Mouse (Mus musculus): ENCODE data around the gene Apeh.
"Not testable (repeated sequence)": the region's sequence is repeated elsewhere in the genome, so short reads cannot be mapped to it uniquely, and the experiment has no call there.

The Apeh gene

DNA sequence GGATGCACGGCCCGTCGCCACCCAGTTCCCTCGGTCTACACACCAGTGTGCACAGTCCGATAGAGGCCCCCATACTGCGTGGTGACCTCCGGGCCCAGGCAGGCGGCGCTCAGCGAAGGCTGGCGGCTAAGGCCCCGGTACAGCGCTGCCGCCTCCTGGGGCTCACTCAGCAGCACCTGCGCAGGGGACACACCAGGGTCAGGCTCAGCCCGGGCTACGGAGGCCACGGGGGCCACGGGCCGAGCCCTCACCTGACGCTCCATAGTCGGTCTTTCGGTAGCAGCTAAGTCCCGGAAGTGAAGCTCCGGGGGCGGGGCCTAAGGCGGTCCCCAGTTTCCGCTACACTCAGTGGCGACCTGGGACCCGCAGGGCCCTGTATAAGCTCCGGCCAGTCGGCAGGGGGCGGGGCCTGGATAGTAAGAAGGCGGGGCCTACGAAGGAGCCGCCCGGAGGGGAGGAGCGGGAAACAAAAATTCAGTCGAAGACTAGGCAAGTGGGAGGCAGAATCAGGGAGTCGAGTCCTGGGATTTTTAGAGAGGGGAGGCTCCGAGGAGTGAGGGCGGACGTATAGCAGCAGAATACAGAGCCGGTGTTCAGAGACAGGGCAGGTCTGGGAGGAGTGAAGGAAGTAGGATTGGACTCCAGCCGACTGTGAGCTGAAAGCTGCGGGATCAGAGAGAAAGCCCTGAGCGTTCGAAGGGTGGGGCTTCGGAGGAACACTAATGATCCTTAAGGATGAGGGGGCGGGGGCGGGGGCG is at the start of gene Apeh:
Gene Apeh, minus strand, starts transcription at position 423 of the 758 bp plus-strand sequence.
- DNase-seq (ENCODE audit: low spot score): peak; percentile 80

DNA sequence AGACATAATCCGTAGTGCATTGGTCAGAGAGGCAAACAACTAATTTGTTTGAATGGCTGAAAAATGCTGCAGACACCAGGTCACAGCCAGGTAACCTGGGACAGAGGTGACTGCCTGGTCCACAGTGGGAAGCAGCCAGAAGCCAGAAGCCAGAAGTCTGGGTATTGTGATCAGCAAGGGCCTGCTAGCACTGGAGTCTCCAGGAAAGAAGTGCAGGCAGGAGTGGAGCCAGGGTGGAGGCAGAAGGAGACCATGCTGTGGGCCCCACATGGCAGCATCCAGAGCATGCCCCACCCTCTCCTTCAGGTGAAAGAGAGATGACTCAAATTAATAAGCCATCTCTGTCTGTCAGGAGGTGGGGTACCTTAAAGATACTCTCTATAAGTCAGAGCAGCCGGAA is 49.1 kb upstream of the Apeh start:
- no peak for DNase-seq (ENCODE audit: low spot score)

GRCm38 (mm10) chr9:108141387-108141786 is 47.0 kb upstream of the Apeh start:
- no peak for DNase-seq (ENCODE audit: low spot score)

GRCm38 (mm10) chr9:108139963-108140695 is 45.7 kb upstream of the Apeh start:
- DNase-seq (ENCODE audit: low spot score): no peak

DNA sequence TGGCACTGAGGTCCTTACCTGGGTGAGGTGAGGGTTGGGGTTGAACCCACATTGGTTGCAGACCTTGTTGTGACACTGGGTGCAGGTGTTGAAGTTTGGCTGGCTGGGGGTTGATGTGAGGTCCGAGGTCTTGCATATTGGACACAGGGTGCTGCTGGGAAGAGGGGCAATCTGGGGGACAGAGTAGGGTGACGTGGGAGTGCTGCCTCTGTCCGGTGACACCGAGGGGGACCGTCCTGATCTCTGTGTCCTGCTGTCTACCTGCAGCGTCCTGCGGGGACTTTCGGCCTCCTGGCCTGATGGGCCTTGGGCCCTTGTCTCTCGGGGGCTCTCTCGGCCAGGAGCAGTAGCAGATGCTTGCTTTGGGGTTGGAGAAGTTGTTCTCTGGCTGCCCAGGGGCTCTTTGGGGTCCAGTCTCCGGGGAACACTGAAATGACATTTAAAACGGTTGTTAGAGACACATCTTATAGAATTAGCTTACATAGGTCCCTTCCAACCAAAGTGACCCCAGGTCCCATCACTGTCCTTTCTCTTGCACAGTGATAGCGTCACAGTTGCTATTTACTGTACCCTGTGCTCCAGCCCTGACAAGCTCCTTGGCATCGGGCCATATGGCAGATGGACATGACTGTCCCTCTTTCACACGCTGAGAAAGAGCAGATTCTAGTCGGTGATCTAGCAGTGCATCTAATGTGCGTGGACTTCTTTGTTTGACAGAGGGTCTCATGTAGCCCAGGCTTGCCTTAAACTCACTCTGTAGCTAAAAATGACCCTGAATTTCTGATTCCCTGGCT is 45.0 kb upstream of the Apeh start:
- no peak for DNase-seq (ENCODE audit: low spot score)

GRCm38 (mm10) chr9:108138118-108138517 is 43.7 kb upstream of the Apeh start:
- no peak for DNase-seq (ENCODE audit: low spot score)

- no peak for DNase-seq (ENCODE audit: low spot score)
These were observed 43.1 kb upstream of the Apeh start for GRCm38 (mm10) chr9:108137523-108137922.

GRCm38 (mm10) chr9:108136930-108137462 is 42.6 kb upstream of the Apeh start:
- DNase-seq (ENCODE audit: low spot score): no peak

DNA sequence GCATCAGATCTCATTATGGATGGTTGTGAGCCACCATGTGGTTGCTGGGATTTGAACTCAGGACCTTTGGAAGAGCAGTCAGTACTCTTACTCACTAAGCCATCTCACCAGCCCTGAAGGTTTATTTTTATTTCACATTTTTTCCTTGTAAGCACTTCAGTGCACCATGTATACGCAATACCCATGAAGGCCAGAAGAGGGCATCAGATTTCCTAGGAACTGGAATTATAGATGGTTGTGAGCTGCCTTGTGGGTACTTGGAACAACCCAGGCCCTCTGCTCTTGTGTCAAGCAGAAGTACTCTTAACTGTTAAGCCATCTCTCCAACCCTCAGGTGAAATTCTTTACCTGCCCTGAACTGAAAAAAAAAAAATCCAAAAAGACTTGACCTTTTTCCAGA is 41.8 kb upstream of the Apeh start:
- DNase-seq (ENCODE audit: low spot score): no peak

DNA sequence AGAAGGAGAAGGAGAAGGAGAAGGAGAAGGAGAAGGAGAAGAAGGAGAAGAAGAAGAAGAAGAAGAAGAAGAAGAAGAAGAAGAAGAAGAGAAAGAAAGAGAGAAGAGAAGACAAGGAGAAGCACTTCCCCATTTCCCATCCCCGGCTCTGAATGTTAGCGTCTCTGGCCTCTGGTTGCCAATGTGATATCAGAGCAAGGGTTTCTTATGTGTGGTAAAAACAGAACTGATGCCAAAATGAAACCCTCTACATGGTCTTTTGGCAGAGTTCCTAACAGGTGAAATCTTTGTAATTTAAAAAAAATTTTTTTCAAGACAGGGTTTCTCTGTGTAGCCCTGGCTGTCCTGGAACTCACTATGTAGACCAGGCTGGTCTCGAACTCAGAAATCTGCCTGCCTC is 41.3 kb upstream of the Apeh start:
- DNase-seq (ENCODE audit: low spot score): not testable (repeated sequence)

GRCm38 (mm10) chr9:108133478-108133877 is 39.1 kb upstream of the Apeh start:
- no peak for DNase-seq (ENCODE audit: low spot score)

DNA sequence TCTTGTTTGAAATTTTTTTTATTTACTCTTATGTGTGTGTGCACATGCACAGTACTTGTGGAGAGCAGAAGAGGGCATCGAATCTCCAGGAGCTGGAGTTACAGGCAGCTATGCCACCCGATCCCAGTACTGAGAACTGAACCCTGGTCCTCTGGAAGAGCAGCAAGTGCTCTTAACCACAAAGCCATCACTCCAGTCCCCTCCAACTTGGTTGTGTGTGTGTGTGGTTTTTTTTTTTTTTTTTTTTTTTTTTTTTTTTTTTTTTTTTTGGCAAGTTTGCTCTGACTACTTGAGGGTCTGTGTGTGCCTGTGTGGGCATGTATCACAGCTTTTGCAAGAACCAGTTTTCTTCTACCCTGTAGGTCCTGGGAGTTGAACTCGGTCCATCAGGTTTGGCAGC is 38.0 kb upstream of the Apeh start:
- no peak for DNase-seq (ENCODE audit: low spot score)

- no peak for DNase-seq (ENCODE audit: low spot score)
These were observed 37.1 kb upstream of the Apeh start for GRCm38 (mm10) chr9:108131502-108131901.

GRCm38 (mm10) chr9:108129042-108129948 is 34.9 kb upstream of the Apeh start:
- no peak for DNase-seq (ENCODE audit: low spot score)

GRCm38 (mm10) chr9:108128248-108128647 is 33.8 kb upstream of the Apeh start:
- DNase-seq (ENCODE audit: low spot score): no peak

GRCm38 (mm10) chr9:108126436-108127180 is 32.2 kb upstream of the Apeh start:
- no peak for DNase-seq (ENCODE audit: low spot score)

- no peak for DNase-seq (ENCODE audit: low spot score)
These were observed 31.3 kb upstream of the Apeh start for GRCm38 (mm10) chr9:108125731-108126130.

- no peak for DNase-seq (ENCODE audit: low spot score)
These were observed 29.5 kb upstream of the Apeh start for GRCm38 (mm10) chr9:108123916-108124315.

DNA sequence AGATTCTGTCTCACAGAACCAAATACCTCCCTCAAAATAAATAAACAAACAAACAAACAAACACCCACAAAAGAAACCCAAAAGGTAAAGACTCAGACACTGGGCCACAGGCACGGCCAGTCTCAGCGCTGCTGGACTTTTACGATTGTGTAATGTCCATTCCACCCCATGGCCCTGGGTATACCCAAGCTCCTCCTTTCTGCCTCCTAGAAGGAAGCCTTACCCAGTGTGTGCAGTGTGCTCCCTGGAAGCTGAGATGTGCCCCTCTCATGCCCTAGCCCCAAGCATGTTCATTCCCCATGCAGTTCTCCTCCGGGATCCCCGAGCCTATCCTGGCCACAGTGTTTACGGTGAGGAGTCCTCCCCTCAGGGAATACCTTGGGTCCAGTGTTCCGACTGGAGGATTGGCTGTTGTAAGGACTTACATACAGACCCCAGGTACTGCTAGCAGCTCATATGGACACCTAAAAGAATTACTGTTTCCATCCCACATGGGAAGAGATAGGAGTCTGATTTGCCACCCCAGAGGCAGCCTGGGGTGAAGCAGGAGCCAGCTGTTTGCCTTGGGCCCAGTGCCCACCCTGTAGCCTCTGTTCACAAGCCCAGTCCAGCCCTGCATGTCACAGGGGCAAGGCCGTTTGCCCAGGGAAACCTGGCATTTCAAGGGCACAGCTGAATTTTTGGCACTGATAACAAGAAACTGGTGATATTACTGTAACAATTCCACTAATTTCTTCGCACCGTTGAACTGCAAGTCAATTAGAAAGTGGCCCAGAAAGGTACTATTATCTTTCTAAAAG is 27.0 kb upstream of the Apeh start:
- DNase-seq (ENCODE audit: low spot score): no peak

DNA sequence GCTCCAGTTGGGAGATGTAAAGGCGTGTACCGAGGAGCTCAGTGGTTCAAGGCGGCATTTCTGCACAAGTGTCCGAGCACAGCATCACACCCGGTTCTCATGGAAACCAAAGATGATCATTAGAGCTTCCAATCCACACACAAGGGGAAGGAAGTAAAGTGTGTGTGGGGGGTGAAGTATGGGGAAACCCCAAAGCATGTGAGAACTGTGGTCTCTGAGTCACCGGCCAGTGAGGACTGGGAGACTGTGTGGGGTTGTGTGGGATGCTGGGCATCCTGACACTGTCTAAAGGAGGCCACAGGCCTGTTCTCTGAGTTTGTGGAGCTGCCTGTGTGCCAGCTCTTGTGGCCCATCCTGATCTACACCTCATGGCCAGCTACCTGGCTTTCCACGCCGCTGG is 26.3 kb upstream of the Apeh start:
- no peak for DNase-seq (ENCODE audit: low spot score)
